Mouse (Mus musculus): Measurements from ENCODE around the gene Hand1.
"Not testable (repeated sequence)": the region's sequence is repeated elsewhere in the genome, so short reads cannot be mapped to it uniquely, and the experiment has no call there.

Hand1 gene

DNA sequence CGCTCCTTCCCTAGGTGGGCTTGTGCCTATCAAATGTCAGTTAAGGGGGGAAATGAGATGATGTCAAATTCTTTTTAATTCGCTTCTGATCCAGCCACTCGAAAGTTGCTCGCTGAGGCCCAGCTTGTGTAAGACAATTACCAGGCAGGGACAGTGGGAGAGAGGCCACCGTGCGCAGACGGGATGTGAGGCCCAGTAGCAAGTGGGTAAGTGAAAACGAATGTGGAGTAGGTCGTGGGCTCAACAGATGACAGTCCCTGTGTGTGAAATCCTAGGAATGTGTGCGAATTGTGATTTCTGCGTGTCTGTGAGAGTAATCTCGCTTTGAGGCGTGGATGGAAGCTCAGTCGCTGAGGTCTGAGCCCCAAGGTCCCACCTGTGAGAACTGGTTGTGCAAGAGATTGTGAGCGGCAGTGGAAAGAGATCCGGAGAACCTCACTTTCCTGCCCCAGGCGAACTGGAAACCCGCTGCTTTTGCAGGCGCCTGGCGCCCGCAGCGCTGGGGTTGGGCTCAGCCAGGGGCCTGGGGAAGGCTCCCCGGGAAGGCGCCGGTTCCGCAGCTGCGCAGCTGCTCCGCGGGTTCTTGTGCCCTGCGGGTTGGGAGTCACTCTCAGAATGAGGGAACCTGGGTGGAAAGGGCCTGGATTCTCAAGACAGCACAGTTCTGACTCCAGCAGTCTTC lies 819 bp upstream of the Hand1 start:
- DNase-seq (ENCODE audit: low spot score in 2 of 2), result no peak

DNA sequence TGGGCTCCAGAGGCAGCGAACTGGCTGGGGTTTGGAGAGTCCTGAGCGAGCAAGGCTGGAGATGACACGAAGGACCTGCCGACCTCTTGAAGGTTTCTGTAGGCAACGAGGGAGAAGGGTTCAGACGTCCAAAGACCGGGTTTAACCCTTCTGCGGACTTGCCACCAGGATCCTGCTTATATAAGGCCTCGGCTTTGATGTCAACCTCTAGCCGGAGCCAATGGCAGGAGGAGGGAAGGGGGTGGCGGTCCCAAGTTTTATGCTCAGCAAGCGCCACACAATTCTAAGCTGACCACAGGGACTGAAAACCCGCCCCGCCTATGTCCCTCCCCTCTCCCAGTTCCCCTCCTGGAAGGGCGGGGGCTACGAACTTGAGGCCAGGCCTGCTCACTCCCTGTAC lies 757 bp downstream of the Hand1 start:
- DNase-seq (ENCODE audit: low spot score in 2 of 2), result no peak

DNA sequence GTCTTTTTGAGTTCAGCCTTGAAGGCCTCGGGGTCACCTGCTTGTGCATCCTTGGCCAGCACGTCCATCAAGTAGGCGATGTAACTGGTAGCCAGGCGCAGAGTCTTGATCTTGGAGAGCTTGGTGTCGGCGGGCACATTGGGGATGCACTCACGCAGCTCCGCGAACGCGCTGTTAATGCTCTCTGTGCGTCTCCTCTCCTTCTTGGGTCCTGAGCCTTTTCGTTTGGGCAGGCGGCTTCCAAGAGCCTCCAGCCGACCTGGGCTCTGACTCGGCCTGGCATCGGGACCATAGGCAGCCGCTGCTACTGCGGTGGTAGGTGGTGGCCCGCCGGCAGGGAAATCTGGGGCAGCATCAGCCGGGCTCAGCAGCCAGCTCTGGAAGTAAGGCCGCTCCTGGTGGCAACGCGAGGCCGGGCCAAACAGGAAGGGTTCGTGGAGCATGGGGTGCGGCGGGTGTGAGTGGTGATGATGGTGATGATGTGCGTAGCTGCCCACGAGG lies 1.3 kb downstream of the Hand1 start:
- DNase-seq (ENCODE audit: low spot score in 2 of 2), result no peak

DNA sequence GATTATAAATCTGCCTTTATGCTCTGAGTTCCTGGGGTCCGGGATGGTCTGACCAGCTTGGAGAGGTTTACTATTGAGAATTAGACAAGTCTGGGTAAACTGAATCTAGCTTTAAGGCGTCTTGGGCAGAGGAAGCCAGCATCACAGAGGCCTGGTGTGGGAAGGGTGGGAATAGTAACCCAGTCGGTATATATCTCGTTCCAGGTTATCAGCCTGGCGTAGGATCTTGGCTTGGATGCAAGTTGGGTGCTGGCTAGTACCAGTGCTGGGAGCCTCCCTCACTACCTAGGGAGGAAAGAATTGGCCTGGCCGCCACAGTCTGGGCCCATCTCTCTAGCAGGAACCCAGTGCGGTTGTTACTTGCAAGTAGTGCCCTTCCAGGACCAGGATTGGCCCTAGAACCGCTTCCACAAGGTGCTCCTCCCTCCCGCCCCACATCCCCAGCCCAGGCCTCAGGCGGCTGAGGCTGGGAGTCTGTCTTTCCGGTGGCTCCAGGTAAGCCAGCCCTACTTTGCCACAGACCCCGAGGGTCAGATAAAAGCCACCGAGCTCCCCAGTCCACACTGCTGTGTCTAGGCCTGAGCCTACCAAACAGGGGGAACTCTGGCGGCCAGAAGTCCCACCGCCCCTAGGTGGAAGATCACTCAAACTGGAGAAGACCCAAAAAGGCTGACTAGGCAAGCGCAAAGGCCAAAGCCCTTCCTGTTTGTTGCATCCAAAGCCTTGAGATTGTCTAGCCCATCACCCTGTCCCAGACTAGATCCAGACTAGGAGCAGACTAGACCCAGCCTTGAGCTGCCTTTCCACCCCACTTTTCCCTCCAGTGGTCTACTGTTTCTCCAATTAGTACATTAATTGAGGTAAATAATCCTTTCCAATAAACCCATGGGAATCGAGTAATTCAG lies 2.5 kb downstream of the Hand1 start:
- DNase-seq (ENCODE audit: low spot score in 2 of 2), result no peak

DNA sequence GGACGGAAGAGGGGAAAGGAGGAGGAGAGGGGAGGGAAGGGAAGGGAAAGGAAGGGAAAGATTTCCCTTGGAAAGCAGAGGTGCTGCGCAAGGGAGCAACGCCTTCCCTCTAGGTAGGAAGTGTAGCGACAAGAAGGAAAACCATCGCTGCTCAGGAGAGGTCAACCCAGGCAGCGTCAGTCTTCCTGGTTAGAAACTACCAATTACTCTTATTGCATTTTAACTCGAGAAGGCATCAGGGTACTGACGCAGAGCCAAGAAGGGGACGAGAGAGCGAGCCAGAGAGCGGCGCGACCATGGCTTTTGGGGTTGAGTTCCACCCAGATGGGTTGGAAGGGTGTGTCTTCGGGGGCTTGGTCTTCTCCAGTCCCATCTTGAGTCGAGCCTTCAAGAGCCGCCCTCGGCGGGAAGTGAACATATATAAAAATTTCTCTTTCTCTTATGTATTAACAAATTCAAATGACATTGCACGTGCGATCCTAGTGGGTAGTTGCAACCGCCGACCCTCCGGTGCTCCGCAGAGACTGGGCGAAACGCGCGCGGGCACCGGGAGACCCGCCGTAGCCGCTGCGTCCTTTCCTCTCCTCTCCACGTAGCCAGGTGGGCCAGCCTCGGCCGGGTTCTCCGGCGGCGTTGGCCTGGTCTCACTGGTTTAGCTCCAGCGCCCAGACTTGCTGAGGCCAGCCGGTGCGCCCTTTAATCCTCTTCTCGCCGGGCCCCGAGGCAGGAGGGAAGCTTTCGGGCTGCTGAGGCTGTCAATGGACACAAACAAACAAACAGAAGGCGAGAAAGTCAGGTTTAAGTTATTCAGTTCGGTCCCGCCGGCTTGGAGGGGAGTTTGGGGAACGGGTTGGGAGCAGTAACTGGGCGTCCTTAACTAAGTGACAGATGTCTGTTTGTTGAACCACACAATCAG lies 3.4 kb downstream of the Hand1 start:
- no peak for DNase-seq (ENCODE audit: low spot score in 2 of 2)

DNA sequence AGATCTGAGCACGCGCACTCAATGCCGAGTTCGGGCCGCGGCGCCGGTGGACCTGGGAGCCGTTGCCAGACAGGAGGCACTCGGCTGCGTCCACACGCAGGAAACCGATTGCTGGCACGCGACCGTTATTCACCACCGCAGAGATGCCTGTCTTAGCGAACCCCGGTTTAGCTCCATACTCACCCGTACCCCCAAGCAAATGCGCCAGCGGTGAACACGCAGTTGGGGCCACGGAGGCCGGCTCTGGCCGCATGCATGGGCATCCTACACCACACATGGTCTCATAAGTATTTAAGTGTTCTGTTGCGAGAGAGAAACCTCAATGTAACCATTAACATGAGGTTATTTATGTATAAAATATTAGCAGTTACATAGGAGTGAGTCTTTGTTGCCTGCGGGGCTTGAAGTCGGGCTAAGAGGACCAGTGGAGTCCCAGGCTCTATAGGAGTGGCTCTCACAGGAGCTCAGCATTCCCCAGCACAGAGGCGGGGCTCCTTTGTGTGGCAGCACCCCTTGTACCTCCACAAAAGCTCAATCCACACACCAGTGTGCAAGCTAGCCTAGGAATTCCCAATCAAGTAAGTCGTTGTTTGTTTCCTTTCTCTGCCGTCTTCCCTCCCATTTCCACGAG lies 4.6 kb downstream of the Hand1 start:
- no peak for DNase-seq (ENCODE audit: low spot score in 2 of 2)

DNA sequence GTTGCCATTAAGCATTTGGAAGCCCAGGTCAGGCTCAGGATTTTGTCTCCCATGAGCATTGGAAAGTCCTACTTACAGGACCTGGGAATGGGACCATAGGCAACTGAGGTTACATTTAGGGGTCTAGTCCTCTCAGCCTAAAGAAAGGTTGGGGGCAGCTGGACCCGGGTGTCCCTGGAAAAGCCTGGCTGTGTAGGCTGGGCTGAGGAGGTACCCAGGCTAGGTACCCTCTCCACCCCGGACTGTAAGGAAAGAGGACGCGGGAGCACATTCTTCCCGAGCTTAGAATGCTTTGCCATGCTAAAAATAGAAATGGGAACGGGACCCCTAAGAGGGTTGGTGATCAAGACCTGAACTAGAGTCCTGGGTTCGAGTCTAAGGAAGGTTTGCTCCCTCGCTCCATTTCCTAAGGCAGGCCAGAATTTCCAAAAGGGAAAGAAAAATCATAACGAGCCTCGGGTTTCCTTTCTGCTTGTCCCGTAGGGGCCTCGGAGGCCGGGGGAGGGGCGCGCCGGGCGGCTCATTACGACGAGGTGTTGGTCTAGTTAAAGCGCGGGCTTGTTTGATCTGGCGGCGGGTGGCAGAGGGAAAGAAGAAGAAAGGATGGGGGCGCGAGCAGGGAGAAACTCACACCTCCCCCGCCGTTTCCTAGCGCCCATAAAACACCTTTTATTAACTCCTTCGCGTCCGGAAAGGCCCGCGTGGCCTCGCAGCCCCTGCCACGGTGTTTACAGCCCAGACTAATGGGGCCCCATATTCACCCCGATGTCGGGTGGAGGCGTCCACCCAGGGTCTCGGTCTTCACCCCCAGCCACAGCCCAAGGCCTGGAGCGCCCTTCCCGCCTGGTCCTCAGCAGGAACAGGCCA lies 5.3 kb downstream of the Hand1 start:
- no peak for DNase-seq (ENCODE audit: low spot score in 2 of 2)

DNA sequence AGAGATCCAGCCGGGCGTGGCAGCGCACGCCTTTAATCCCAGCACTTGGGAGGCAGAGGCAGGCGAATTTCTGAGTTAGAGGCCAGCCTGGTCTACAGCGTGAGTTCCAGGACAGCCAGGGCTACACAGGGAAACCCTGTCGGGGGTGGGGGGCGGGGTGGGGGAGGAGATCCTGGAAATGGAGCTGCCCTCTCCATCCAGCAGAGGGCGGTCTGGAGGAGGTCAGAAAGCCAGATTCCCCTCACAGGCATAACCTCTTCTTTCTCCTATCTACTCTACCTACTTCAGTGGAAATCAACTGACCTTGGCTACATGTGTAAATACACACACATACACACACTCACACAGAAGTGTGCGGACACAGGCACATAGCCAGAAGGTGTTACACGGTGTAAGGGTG lies 7.4 kb downstream of the Hand1 start:
- DNase-seq (ENCODE audit: low spot score in 2 of 2), result not testable (repeated sequence)

DNA sequence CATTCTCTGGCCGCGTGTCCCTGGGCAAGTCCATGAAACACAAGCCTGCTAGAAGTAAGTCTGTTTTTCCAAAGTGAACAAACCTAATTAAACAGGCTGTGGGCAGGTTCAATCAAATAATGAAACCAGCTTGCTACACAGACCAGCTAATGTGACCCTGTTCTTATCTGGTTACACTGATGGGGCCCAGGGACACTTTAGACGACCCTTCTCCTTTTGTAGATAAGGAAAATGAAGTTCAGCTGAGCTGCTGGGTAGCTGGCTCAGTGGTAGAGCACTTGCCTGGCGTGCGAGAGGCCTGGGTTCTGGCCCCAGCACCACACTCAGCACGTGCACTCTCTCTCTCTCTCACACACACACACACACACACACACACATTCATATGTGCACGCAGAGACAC lies 8.9 kb downstream of the Hand1 start:
- no peak for DNase-seq (ENCODE audit: low spot score in 2 of 2)

DNA sequence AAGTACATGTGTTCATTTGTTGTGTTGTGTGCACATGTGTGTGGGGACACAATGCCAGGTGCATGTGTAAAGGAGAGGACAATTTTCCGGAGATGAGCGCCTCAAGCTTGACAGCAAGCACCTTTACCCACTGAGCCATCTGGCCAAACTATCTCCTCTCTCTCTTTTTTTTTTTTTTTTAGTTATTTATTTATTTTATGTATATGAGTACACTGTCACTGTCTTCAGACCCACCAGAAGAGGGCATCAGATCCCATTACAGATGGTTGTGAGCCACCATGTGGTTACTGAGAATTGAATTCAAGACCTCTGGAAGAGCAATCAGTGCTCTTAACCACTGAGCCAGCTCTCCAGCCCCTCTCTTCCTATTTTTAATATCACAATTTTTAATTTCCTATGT lies 9.5 kb downstream of the Hand1 start:
- DNase-seq (ENCODE audit: low spot score in 2 of 2), result not testable (repeated sequence)

DNA sequence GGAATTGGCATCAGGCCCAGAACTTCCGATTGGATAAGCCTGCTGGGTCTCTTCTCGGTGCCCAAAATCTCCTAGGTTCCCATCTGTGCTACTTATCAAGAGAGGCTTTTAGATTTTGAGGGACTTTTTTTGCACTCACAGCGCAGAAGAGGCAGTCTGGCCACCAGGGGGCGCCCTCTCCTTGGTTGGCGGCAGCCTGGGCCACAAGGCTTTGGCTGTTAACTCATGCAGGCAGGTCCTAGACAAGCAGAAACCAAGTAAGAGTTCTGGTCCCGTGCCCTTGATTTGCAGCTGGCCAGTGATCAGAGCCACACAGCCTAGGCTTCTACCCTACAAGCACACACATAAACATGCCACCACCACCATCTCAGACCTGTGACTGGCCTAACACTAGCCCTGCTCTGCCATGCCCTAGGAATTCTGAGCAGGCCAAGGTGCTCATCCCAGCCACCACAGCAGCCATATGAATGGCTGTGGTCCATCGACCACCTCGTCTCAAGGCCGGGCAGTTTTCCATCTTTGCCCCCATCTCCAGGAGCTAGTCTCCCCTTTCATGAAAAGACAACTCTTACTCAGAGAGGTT lies 12.5 kb downstream of the Hand1 start:
- DNase-seq (ENCODE audit: low spot score in 2 of 2), result peak; percentile 28 to 59

DNA sequence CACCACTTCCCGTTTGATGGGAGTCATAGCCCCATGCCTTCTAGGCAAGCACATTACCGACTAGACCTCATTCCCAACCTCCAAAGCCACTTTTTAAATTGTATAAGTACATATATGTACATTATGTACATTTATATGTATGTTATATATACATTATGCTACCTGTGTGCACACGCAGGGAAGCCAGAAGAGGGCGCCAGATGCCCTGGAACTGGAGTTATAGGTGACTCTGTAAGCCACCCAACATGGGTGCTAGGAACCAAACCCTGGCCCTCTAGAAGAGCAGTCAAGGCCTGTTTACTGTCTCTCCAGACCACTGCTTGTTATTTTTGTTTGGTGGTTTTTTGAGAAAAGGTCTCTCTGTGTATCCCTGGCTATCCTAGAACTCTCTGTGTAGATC lies 14.4 kb downstream of the Hand1 start:
- DNase-seq (ENCODE audit: low spot score in 2 of 2), result no peak

DNA sequence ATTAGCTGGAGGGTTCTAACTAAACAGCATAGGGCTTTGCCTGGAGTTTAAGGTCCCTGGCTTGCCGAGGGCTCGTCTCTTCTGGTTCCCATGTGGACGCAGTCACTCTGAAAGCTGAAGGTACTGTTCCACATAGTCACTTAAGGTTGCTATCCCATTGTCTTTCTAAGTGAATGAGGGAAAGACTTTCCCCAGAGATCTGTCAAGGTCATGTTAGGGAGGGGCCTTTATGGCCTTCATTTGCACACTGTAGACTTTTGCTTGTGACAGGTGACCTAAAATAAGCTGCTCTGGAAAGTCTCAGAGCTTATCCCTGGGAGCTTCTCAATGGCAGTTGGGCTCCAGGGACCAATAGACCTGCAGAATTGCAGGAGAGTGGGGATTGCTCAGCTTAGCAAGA lies 19.0 kb downstream of the Hand1 start:
- no peak for DNase-seq (ENCODE audit: low spot score in 2 of 2)

DNA sequence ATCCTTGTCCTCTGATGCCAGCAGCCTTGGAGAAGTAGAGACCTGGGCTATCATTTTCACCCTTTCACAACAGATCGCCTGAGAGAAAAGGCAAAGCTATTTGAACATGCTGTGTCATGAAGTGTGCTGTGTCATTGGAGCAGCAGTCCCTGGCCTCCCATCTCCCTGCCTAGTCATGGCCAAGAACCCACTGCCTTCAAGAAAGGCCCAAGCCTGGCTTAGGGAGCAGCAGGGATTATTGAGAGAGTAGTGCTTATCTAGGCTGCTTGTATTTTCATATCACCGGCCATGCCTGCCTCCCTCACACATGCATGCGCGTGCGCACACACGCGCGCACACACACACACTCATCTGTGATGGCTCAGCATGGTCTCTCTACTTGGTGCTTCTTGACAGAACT lies 20.4 kb downstream of the Hand1 start:
- no peak for DNase-seq (ENCODE audit: low spot score in 2 of 2)

DNA sequence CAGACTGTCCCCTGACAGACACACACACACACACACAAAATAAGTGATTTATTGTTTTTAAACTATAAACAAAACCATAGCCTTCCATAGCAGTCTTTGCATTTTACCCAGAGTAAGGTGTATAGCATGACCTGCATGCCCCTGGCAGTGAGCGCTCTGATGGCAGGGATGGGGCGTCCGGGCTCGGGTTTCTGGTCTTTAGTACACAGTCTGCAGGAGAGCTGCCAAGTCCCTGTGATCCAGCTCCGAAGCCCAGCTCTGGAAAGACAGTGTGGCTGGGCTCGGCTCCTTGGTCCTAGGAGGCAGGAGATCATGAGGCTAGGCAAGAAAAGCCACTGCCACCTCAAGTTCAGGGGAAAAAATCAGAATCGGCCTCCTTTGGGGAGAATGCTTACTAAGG lies 21.6 kb downstream of the Hand1 start:
- no peak for DNase-seq (ENCODE audit: low spot score in 2 of 2)

DNA sequence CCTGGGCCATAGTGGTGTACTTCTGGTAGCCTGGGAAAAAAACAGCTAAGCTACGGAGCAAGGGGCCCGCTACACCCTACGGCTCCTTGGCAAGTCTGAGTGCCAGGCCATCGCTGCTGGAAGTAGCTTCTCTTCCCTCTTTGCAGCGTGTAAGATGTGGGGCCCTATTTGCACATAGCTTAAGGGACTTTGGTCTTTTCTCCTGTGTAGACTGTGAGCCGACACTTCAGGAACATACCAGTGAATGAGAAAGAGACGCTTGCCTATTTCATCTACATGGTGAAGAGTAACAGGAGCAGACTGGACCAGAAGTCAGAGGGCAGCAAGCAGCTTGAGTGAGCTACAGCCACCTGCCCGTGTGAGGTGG lies 22.9 kb downstream of the Hand1 start:
- DNase-seq (ENCODE audit: low spot score in 2 of 2), result no peak

DNA sequence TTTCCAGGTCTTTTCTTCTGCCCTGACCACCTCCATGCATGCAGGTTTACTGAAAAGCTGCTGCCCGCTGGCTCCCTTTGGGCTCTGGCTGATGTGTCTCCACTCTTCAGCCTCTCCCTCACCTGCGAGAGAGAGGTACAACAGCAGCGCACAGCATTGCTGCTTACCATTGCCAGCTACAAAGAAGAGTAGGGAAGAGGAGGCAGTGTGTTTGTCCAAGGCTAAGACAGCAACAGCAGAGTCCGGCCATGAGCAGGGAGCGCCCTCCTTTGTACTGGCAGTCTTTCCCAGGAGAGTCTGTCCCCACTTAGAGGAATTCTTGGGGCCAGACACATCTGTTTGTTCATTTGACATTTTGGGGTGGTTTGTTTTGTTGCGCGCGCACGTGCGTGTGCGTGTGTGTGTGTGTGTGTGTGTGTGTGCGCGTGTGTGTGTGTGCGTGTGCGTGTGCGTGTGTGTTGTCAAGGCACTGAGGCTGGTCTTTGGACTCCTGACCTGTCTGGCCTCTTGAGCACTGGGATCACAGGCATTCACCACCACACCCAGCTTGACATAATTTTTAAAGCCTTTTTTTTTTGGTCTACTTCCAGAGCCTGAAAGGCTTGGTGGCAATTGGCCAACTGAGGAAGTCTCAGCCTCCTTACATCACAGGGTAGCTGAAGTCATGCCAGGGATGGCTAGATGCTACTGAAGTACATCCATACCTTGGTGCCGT lies 23.4 kb downstream of the Hand1 start:
- DNase-seq (ENCODE audit: low spot score in 2 of 2), result no peak

DNA sequence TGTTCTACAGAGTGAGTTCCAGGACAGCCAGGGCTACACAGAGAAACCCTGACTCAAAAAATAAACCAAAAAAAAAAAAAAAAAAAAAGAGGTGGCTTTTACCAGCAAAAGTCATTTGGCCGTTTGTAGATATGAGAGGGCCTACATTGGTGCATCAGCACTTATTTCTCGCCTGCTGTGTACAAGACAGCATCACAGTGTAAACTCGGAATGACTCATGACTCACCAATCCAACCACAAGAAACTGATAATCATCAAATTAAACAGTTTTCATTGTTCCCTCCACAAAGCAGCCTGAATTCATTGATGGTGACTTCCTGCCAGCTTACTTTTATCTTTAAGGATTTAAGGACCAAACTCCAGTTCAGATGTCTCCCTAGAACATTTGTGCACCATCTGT lies 27.6 kb downstream of the Hand1 start:
- no peak for DNase-seq (ENCODE audit: low spot score in 2 of 2)

DNA sequence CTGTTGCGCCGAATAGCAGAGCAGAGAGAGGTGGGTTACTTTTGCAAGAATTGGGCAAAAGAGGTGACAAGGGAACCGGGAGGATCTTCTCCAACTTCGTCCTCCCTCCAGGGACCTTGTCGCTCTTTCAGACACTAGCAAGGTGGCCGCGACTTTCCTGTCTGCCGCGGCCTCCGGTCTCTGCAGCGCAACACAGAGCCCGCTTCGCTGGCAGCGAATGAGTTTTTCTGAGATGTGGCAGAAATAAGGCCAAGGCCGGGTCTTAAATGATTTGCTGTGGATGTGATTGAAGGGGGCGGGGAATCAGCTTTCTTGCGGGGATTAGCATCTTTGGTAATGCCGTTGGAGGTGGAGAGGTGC lies 30.1 kb downstream of the Hand1 start:
- peak in 1 of 2 experiments; percentile 13 for DNase-seq (ENCODE audit: low spot score in 2 of 2)
